Comparison of ENCODE assay signal across 8 mouse cellular contexts in the genomic region with DNA sequence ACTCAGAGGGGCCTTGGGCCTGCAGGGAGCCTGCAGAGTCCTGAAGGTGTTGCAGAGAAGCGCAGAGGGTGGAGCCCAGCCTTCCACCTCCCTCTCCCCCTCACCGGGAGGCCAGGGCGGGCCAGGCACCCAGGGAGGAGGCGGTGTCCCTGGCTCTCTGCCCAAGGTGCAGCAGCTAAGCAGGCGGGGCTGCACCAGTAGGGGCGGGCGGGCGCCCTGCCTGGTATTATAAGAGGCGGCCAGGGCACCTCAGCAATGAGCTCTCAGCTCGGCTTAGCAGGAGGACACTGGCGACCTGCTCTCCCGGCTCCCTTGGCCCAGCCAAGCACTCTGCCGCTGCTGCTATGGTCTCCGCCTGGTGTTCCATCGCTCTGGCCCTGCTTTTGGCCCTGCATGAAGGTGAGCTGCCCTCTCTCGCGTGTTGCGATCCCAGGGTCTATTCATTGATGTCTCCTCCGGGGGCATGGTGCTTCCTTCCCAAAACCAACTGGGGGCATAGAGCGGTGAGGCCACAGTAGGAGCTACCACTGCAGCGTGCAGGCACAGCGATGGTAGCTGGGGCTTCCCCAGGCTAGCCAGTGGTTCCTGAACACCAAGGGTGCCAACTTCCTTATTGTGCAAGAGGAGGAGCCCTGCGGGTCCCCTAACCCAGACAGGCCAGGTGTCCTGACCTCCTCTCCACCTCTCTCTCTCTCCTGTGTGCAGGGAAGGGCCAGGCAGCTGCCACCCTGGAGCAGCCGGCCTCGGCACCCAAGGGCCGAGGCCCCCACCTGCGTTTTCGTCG. TPM values are rescaled to one million over a fixed set of nuclear protein-coding genes. Genes with fewer than 3 reads are reported as not detected.
DNase-seq lines count a peak whose midpoint lies in the region; ATAC-seq and TF ChIP-seq lines count a peak whose summit lies in the region.

A gene (plus strand): TSS at position 41 of the 784 bp plus-strand sequence.

- peak; percentile 53; the same call in 1 of the 2 replicates for TF ChIP-seq POLR2A in lung, adult 2 months (IDR thresholded peaks at IDR 0.05; ENCODE audit: borderline replicate concordance, extremely low read depth, low read depth, low read length)

- no peak for TF ChIP-seq EP300 in stomach, postnatal 0 days (optimal IDR thresholded peaks at IDR 0.05)

- peaks cover 22% of the 10 kb centered on the region for H3K27me3 ChIP-seq in limb, embryonic 12.5 days
- peaks cover 27% of the 10 kb centered on the region for H3K27me3 ChIP-seq in limb, embryonic 10.5 days (ENCODE audit: low read depth, poor library complexity, severe bottlenecking)
- no peaks in the 10 kb centered on the region for H3K27me3 ChIP-seq in embryonic facial prominence, embryonic 15.5 days
- no peaks in the 10 kb centered on the region for H3K27me3 ChIP-seq in stomach, postnatal 0 days (ENCODE audit: control insufficient read depth, insufficient read depth, low read length)

- H3K27ac ChIP-seq in limb, embryonic 12.5 days, result no peak within 1 kb of the TSS
- no peak within 1 kb of the TSS for H3K27ac ChIP-seq in limb, embryonic 10.5 days
- peak within 1 kb of the TSS; percentile 35 for H3K27ac ChIP-seq in embryonic facial prominence, embryonic 15.5 days (replicated peaks)
- peak within 1 kb of the TSS; percentile 45 for H3K27ac ChIP-seq in stomach, postnatal 0 days (replicated peaks)

- 37% methylated on average over 29 of the region's 29 CpGs for WGBS in limb, embryonic 12.5 days
- WGBS in limb, embryonic 10.5 days, result 38% methylated on average over 29 of the region's 29 CpGs
- WGBS in embryonic facial prominence, embryonic 15.5 days, result 25% methylated on average over 29 of the region's 29 CpGs
- 40% methylated on average over 29 of the region's 29 CpGs for WGBS in lung, adult 2 months
- 32% methylated on average over 29 of the region's 29 CpGs for WGBS in stomach, postnatal 0 days

- H3K9ac ChIP-seq in limb, embryonic 12.5 days (replicated peaks), result 0 out of 2 replicates have a peak within 1 kb of the TSS, but pooled peaks have one; percentile 8
- H3K9ac ChIP-seq in embryonic facial prominence, embryonic 15.5 days, result no peak within 1 kb of the TSS
- peak within 1 kb of the TSS; percentile 45; the same call in 1 of the 2 replicates for H3K9ac ChIP-seq in stomach, postnatal 0 days (ENCODE audit: low read length)

- peaks cover 8% of the 10 kb centered on the region for H3K4me1 ChIP-seq in limb, embryonic 12.5 days (replicated peaks)
- H3K4me1 ChIP-seq in limb, embryonic 10.5 days, result peaks cover 13% of the 10 kb centered on the region
- H3K4me1 ChIP-seq in embryonic facial prominence, embryonic 15.5 days, result peaks cover 39% of the 10 kb centered on the region
- 0 out of 2 replicates have a peak, but pooled peaks cover 5% of the 10 kb centered on the region for H3K4me1 ChIP-seq in lung, adult 2 months (ENCODE audit: control insufficient read depth, insufficient read depth, low read length)
- peaks cover 12% of the 10 kb centered on the region for H3K4me1 ChIP-seq in stomach, postnatal 0 days (replicated peaks; ENCODE audit: control insufficient read depth, insufficient read depth)

- DNase-seq in limb, embryonic 10.5 days (ENCODE audit: low spot score), result no peak
- peak; percentile 87 for DNase-seq in lung, adult 2 months
- peak; percentile 96 for DNase-seq in stomach, postnatal 0 days (ENCODE audit: low spot score)
- no peak for DNase-seq in spleen, postnatal 10 days (ENCODE audit: low spot score in 2 of 2)
- no peak for DNase-seq in frontal cortex, postnatal 36 days (ENCODE audit: low spot score in 2 of 2)

- no peak for TF ChIP-seq CTCF in lung, adult 2 months (IDR thresholded peaks at IDR 0.05; ENCODE audit: insufficient read depth, low read length)
- peak; percentile 44 for TF ChIP-seq CTCF in stomach, postnatal 0 days (IDR thresholded peaks at IDR 0.05; ENCODE audit: low read depth)

- 0 out of 2 replicates have a peak, but pooled peaks have one; percentile 23 for ATAC-seq in limb, embryonic 12.5 days (ENCODE audit: insufficient number of reproducible peaks, insufficient read depth, low FRiP score, low TSS enrichment, low read depth)
- peak; percentile 77 for ATAC-seq in embryonic facial prominence, embryonic 15.5 days (ENCODE audit: insufficient number of reproducible peaks, low FRiP score, low TSS enrichment, low read depth)
- ATAC-seq in inflammation-experienced regulatory T-cells, adult 6 months, result peak; percentile 38
- ATAC-seq in stomach, postnatal 0 days (ENCODE audit: low FRiP score, low TSS enrichment), result peak; percentile 95

- no peak within 1 kb of the TSS for H3K4me3 ChIP-seq in limb, embryonic 12.5 days (replicated peaks)
- no peak within 1 kb of the TSS for H3K4me3 ChIP-seq in limb, embryonic 10.5 days
- peak within 1 kb of the TSS; percentile 38 for H3K4me3 ChIP-seq in embryonic facial prominence, embryonic 15.5 days (replicated peaks)
- H3K4me3 ChIP-seq in lung, adult 2 months (replicated peaks; ENCODE audit: extremely low read depth, low read depth, low read length), result peak within 1 kb of the TSS; percentile 4
- H3K4me3 ChIP-seq in stomach, postnatal 0 days (ENCODE audit: low read depth, low read length), result peak within 1 kb of the TSS; percentile 12; the same call in 1 of the 2 replicates

- no peaks in the 10 kb centered on the region for H3K9me3 ChIP-seq in limb, embryonic 12.5 days
- H3K9me3 ChIP-seq in limb, embryonic 10.5 days (replicated peaks), result no peaks in the 10 kb centered on the region
- H3K9me3 ChIP-seq in embryonic facial prominence, embryonic 15.5 days (replicated peaks), result no peaks in the 10 kb centered on the region
- H3K9me3 ChIP-seq in stomach, postnatal 0 days (ENCODE audit: control insufficient read depth, low read length), result no peaks in the 10 kb centered on the region

- no peaks in the 10 kb centered on the region for H3K36me3 ChIP-seq in limb, embryonic 12.5 days
- no peaks in the 10 kb centered on the region for H3K36me3 ChIP-seq in limb, embryonic 10.5 days
- no peaks in the 10 kb centered on the region for H3K36me3 ChIP-seq in embryonic facial prominence, embryonic 15.5 days
- H3K36me3 ChIP-seq in stomach, postnatal 0 days (ENCODE audit: control insufficient read depth, insufficient read depth, low read length), result no peaks in the 10 kb centered on the region; the same call in 1 of the 2 replicates

- H3K4me2 ChIP-seq in limb, embryonic 12.5 days, result peak within 1 kb of the TSS; percentile 17
- peak within 1 kb of the TSS; percentile 43 for H3K4me2 ChIP-seq in embryonic facial prominence, embryonic 15.5 days (replicated peaks)
- H3K4me2 ChIP-seq in stomach, postnatal 0 days (replicated peaks; ENCODE audit: low read depth), result peak within 1 kb of the TSS; percentile 49

RNA-seq across cellular contexts. Expression of the gene that starts here (rescaled TPM):
- 0.19 and 0.38 TPM in 2 replicates for polyA plus RNA-seq in limb, embryonic 12.5 days (2016; fragmentation: Nextera tagmentation; extraction: Ambion mirVana)
- polyA plus RNA-seq in limb, embryonic 10.5 days (2016; fragmentation: Nextera tagmentation; extraction: Ambion mirVana), result not detected in 2 replicates
- 10.1 and 10.6 TPM in 2 replicates for polyA plus RNA-seq in embryonic facial prominence, embryonic 15.5 days (2015; fragmentation: Nextera tagmentation; extraction: Ambion mirVana)
- not detected for polyA plus RNA-seq in inflammation-experienced regulatory T-cells, adult 6 months (2017; shearing (Covaris generic))
- 0.27 and 0.68 TPM in 2 replicates for polyA plus RNA-seq in lung, adult 2 months (2012; rRNA removed)
- polyA plus RNA-seq in stomach, postnatal 0 days (2015; fragmentation: Nextera tagmentation; extraction: Ambion mirVana), result 1.9 and 2.2 TPM in 2 replicates

Comparison
In these comparisons a context has a peak if more than half of its experiments do, and no peak if none do; other contexts are left out.
1. Peak in ATAC-seq, H3K9ac ChIP-seq and H3K4me2 ChIP-seq in limb, embryonic 12.5 days; RNA of the gene not detected or under 1 TPM.
2. Peak in ATAC-seq in inflammation-experienced regulatory T-cells, adult 6 months; RNA of the gene not detected or under 1 TPM.
3. Peak in DNase-seq and H3K4me3 ChIP-seq in lung, adult 2 months; RNA of the gene not detected or under 1 TPM.
4. ATAC-seq: peak in every context shown above with its lines; median percentile 95 in stomach, postnatal 0 days; 77 in embryonic facial prominence, embryonic 15.5 days; 38 in inflammation-experienced regulatory T-cells, adult 6 months; 23 in limb, embryonic 12.5 days.
5. H3K27ac ChIP-seq: peak in embryonic facial prominence, embryonic 15.5 days (single experiment) and stomach, postnatal 0 days (single experiment); none in limb, embryonic 12.5 days (single experiment) and limb, embryonic 10.5 days (single experiment).
6. H3K4me3 ChIP-seq: peak in embryonic facial prominence, embryonic 15.5 days (single experiment) and stomach, postnatal 0 days (single experiment); none in limb, embryonic 12.5 days (single experiment) and limb, embryonic 10.5 days (single experiment).
7. Peak in every context shown above with its lines, with median percentiles within 50 percentile points of each other: H3K4me2 ChIP-seq.